Mouse (Mus musculus) erythroblast, embryonic 14.5 days (primary cell): Measurements from ENCODE around the gene Fgfr2. TPM values are rescaled to one million over a fixed set of nuclear protein-coding genes. Genes with fewer than 3 reads are reported as not detected.
A peak's percentile ranks its signal among the peaks of the same experiment; 100 is the strongest.

ENCODE experiments used
- H3K27me3 ChIP-seq: 2 replicates; pipeline ENCODE4 v1.6.1; 2012; ENCODE audit warnings: inconsistent platforms; ENCODE audit not compliant: control insufficient read depth
- H3K36me3 ChIP-seq: 2 replicates; pipeline ENCODE4 v1.6.1; 2012; ENCODE audit warnings: mild to moderate bottlenecking, inconsistent platforms; ENCODE audit not compliant: control insufficient read depth
- H3K4me1 ChIP-seq: 2 replicates; pipeline ENCODE4 v1.6.1; 2012; ENCODE audit warnings: inconsistent platforms; ENCODE audit not compliant: control insufficient read depth
- H3K4me3 ChIP-seq: replicated peaks from 2 replicates; pipeline ENCODE3; 2012; ENCODE audit warnings: moderate library complexity, mild to moderate bottlenecking, inconsistent platforms
- H3K9me3 ChIP-seq: 2 replicates; pipeline ENCODE4 v1.6.1; 2012; ENCODE audit warnings: low read length, inconsistent platforms, mixed read lengths; ENCODE audit not compliant: control insufficient read depth
- GATA1 ChIP-seq: IDR thresholded peaks from 2 replicates; pipeline ENCODE4 v1.6.1; 2012; ENCODE audit warnings: low read length, inconsistent platforms, mixed read lengths
- TAL1 ChIP-seq: IDR thresholded peaks from 3 replicates; pipeline ENCODE4 v1.6.1; 2012; ENCODE audit warnings: low read length, inconsistent platforms, mixed read lengths
- polyA plus RNA-seq: library from polyadenylated mRNA; stranded (reverse); fragments of >175 nt; gene quantifications from 2 replicates; pipeline ENCODE4 v1.2.3, GENCODE M21; 2012

The Fgfr2 gene
- polyA plus RNA-seq, 1 experiment, result not detected

DNA sequence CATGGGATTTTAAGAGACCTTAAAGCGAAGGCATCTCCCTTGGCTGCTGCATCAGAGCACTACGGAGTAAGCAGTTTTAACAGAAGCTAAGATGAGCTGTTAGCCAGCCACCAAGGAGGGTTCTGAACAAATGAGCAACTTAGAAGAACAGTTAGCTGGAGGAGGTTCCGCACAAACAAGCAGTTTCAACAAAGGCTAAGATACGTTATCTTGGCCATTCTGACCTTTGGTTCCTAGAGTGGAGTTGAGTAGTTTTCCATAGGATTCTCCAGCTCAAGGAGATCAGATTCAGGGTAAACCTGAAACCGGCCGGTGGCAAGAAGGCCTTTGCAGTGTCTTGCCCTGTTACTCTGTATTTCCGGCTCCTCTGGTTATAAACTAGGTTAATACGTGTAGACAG lies 1759.0 kb downstream of the Fgfr2 start:
- TF ChIP-seq GATA1 (no peak), TAL1 (no peak)
- Histone ChIP-seq H3K4me3 (no peak overlapping the region), H3K36me3 (peaks cover 17% of the 10 kb centered on the region), H3K4me1 (peaks cover 32% of the 10 kb centered on the region), H3K27me3 (peaks cover 12% of the 10 kb centered on the region), H3K9me3 (no peaks in the 10 kb centered on the region)

DNA sequence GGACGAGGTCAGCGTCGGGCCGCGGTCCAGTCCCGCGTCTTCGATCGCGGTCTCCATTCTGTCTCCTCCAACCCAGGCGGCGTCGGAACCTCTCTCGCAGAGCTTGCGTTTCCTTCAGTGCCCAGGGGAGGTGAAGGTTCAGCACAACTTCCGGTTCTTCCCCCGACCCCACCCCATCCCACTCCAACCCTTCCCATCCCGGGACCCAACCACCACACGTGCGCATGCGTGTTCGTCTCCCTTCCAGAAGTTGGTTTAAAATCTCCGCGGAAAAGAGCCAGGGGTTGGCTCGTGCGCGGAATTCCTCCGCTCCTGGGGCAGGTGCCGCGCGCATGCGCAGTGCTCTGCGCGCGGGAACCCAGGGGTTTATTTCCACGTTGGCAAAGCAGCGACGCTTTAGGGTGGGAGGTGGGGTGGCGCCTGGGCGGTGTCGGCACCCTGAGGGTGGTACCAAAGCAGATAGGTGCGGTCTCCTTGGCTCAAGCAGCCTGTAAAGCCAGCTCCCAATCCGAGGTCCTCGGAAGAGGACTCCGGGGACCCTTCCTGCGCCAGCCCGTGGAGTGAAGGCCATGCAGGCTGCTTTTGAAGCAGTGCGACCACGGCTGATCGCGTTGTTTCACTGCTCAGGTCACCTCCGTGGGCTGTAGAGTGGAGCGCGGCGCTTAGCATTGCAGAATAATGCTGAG lies 1760.4 kb downstream of the Fgfr2 start, which contains the start of gene 2310057M21Rik:
TSS of gene 2310057M21Rik (minus strand) at position 145 of the 686 bp plus-strand sequence.
- no peak for TF ChIP-seq TAL1
- TF ChIP-seq GATA1, result no peak
- Histone ChIP-seq H3K4me1 (peaks cover 32% of the 10 kb centered on the region), H3K36me3 (peaks cover 31% of the 10 kb centered on the region), H3K9me3 (no peaks in the 10 kb centered on the region), H3K4me3 (peak within 1 kb of the TSS; percentile 88), H3K27me3 (peaks cover 12% of the 10 kb centered on the region)

DNA sequence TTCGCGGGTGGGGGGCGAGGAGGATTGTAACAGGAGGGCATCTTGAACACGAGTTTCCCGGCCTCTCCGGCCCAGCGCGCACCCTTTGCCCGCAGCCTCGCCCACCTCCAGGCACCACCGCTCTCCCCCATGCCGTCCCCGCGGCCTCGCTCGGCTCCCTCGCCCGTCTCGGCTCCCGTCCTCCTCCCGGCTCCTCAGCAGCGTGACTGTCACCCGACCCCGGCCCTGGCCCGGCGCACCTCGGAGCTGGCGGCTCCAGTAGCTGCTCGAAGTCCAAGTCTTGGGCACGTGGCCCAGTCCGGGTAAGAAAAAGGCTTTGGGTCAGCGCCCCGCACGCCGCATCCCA lies 1760.9 kb downstream of the Fgfr2 start:
- H3K36me3 ChIP-seq, result peaks cover 36% of the 10 kb centered on the region
- no peaks in the 10 kb centered on the region for H3K9me3 ChIP-seq
- peak overlapping the region; percentile 88 for H3K4me3 ChIP-seq
- peaks cover 7% of the 10 kb centered on the region for H3K27me3 ChIP-seq
- peaks cover 32% of the 10 kb centered on the region for H3K4me1 ChIP-seq
- TF ChIP-seq TAL1, result no peak
- no peak for TF ChIP-seq GATA1

DNA sequence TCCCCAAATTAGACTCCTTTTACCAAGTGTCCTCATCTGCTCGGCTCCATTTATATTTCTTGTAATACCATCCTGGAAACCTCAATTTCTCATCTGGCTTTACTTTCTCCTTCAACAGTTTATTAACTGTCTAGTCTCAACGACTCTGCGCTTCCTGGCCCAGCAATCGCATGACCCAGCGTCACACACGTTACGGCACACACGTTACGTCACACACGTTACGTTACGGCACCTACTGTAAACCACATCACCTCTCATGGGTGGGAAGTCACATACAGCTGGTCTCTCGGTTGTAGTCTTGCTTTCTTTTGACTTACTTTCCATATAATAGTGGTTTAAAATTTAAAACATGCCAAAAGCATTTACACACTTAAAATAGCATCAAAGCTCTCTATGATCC lies 1767.0 kb downstream of the Fgfr2 start:
- Histone ChIP-seq H3K4me3 (no peak overlapping the region), H3K36me3 (peaks cover 85% of the 10 kb centered on the region), H3K9me3 (no peaks in the 10 kb centered on the region), H3K4me1 (peaks cover 3% of the 10 kb centered on the region), H3K27me3 (no peaks in the 10 kb centered on the region)
- no peak for TF ChIP-seq GATA1
- TF ChIP-seq TAL1, result no peak

DNA sequence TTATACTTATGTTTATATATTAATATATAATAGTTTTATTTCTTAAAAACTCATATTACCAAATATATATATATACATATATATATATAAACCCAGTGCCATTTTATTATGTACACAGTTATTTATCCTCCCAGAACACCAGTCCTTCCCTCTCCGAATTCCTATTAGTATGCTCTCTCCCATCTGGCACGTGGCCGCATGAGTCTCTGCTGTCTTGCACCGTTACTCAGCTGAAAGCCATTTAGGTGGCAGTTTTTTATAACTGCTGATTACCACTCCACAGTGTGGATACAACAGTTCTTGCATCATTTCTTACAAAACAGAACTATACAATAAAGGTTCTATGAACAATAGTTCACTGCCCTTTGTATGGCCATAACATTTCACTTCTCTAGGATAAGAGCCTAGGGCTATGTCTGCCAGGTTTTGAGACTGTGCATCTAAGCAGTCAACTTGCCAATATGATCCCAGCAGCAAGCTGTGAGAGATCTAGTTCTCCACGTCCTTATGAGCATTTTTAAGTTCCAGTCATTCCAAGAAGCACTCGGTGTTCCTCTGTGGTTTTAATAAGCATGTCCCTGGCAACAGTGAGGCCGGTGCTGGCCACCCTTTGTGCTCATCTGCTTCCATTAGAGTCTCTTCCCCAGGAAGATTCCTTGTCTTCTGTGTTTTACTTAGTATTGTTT lies 1777.2 kb downstream of the Fgfr2 start:
- Histone ChIP-seq H3K27me3 (no peaks in the 10 kb centered on the region), H3K4me3 (no peak overlapping the region), H3K9me3 (no peaks in the 10 kb centered on the region), H3K36me3 (peaks cover 85% of the 10 kb centered on the region), H3K4me1 (no peaks in the 10 kb centered on the region)
- TF ChIP-seq GATA1, result no peak
- TF ChIP-seq TAL1, result no peak

DNA sequence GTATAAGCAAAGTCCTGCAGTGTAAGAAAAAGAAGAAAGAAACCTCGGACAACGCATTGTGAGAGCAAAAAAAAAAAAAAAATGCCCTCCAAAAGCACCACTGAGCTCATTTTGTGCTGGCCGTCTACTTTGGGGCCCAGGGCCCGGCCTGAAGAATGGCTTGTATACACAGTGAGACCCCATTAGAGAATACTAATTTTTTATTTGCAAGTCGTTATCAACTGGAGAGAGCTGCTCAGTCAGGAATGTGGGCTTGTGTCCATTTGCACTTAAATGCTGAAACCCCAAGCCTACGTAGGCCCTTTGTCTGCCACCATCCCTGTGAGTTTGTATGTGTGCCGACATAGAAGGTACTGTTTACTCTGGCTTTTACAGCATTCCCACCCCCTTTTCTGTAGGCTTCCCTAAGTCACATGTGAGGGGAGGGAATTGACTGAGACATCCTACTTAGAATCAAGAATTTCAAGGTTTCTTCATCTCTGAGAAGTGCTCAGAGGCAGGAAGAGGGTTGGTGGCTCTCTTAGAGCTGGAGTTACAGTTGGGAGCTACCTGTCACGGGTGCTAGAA lies 1785.6 kb downstream of the Fgfr2 start:
- Histone ChIP-seq H3K9me3 (no peaks in the 10 kb centered on the region), H3K27me3 (no peaks in the 10 kb centered on the region), H3K36me3 (peaks cover 44% of the 10 kb centered on the region), H3K4me1 (no peaks in the 10 kb centered on the region), H3K4me3 (no peak overlapping the region)
- no peak for TF ChIP-seq TAL1
- no peak for TF ChIP-seq GATA1

DNA sequence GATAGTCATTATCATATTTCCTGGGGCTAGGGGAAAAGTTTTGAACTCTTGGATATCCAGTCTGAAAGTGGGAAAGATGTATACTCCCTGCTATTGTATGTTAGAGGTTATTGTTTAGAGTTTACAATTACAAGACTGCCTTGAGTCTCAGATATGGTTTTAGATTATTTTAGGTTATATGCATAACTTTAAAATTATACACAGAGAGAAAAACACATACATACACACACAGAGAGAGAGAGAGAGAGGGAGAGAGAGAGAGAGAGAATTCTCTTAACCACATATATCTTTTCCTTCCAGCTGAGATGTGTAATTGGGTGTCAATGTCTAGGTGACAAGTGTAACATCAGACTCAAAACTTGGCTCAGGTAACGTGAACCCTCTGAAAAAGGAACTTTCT lies 1789.6 kb downstream of the Fgfr2 start, which contains the start of gene Fam24a:
TSS of gene Fam24a (plus strand) at position 301 of the 400 bp plus-strand sequence.
- H3K36me3 ChIP-seq, result peaks cover 7% of the 10 kb centered on the region
- TF ChIP-seq TAL1 (no peak), GATA1 (no peak)
- no peaks in the 10 kb centered on the region for H3K4me1 ChIP-seq
- H3K9me3 ChIP-seq, result no peaks in the 10 kb centered on the region
- no peak within 1 kb of the TSS for H3K4me3 ChIP-seq
- no peaks in the 10 kb centered on the region for H3K27me3 ChIP-seq

DNA sequence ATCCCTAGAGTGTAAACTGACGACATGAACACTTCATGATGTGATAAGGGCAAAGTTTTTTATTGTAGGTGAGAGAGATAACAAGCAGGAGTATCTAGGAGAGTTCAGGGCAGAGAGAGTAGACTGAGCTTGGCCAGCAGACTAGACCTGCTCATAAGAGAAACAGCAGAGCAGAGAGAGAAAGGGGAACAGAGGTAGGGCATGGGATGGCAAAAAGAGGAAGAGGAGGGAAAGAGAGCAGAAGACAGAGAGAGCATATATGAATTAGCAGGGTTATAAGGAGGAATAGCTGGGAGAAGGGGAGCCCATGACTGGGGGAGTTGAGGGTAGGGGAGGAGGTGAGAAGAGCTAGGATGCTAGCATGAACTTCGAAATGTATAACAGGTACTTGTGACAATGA lies 1791.5 kb downstream of the Fgfr2 start:
- H3K36me3 ChIP-seq, result no peaks in the 10 kb centered on the region
- no peaks in the 10 kb centered on the region for H3K4me1 ChIP-seq
- H3K4me3 ChIP-seq, result no peak overlapping the region
- H3K27me3 ChIP-seq, result no peaks in the 10 kb centered on the region
- H3K9me3 ChIP-seq, result no peaks in the 10 kb centered on the region
- TF ChIP-seq TAL1 (no peak), GATA1 (no peak)

DNA sequence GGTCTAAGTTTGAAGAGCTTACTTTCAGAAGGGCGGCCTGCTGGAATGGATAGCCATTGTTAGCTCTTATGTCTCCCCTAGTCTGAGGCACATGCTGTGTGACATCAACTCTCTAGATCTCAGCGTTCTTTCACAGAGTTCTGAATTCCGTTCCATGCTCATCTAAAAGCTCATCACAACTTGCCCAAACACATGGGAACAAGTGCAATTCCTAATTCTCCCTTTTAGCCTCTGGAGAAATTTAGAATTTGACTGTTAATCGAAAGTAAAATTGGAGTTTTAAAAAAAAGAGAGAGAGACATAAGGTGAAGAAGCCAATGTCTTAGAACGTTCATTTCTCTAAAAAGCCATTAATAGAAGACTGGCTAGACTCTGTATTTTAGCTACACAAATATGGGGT lies 1793.7 kb downstream of the Fgfr2 start, which contains the start of gene Fam24b:
TSS of gene Fam24b (minus strand) at position 101 of the 400 bp plus-strand sequence.
- Histone ChIP-seq H3K4me1 (no peaks in the 10 kb centered on the region), H3K27me3 (no peaks in the 10 kb centered on the region), H3K4me3 (no peak within 1 kb of the TSS), H3K36me3 (no peaks in the 10 kb centered on the region), H3K9me3 (no peaks in the 10 kb centered on the region)
- TF ChIP-seq GATA1 (no peak), TAL1 (no peak)
